Mouse (Mus musculus) forebrain, postnatal 0 days (tissue): ENCODE data around the gene Carns1. TPM values are rescaled to one million over a fixed set of nuclear protein-coding genes. Genes with fewer than 3 reads are reported as not detected.
A peak's percentile ranks its signal among the peaks of the same experiment; 100 is the strongest.

ENCODE experiments used
- ATAC-seq: fragments of 200-750 bp; cut with Nextera tagmentation; 2 replicates; pipeline ENCODE4 v1.8.0; 2017; ENCODE audit warnings: mild to moderate bottlenecking, moderate library complexity
- DNase-seq: peaks from one replicate; pipeline ENCODE4 v3.0.0-alpha.2; 2015
- H3K27ac ChIP-seq: fragments of 300-500 bp; sonication (generic); 2 replicates; pipeline ENCODE4 v1.5.1; 2014; ENCODE audit warnings: low read depth, mild to moderate bottlenecking, antibody characterized with exemption, low read length, moderate library complexity, mixed read lengths
- H3K27me3 ChIP-seq: fragments of 300-500 bp; sonication (generic); 2 replicates; pipeline ENCODE4 v1.6.1; 2014; ENCODE audit warnings: mild to moderate bottlenecking, low read length, mixed read lengths; ENCODE audit not compliant: insufficient read depth
- H3K36me3 ChIP-seq: fragments of 300-500 bp; sonication (generic); 2 replicates; pipeline ENCODE4 v1.6.1; 2014; ENCODE audit warnings: mild to moderate bottlenecking, moderate library complexity; ENCODE audit not compliant: insufficient read depth
- H3K4me1 ChIP-seq: fragments of 300-500 bp; sonication (generic); 2 replicates; pipeline ENCODE4 v1.6.1; 2014; ENCODE audit warnings: antibody characterized with exemption; ENCODE audit not compliant: insufficient read depth
- H3K4me2 ChIP-seq: fragments of 300-500 bp; sonication (generic); 2 replicates; pipeline ENCODE4 v1.6.1; 2014; ENCODE audit warnings: low read depth, mild to moderate bottlenecking, moderate library complexity
- H3K4me3 ChIP-seq: fragments of 300-500 bp; sonication (generic); 2 replicates; pipeline ENCODE4 v1.5.1; 2014; ENCODE audit warnings: low read depth, low read length, mixed read lengths
- H3K9ac ChIP-seq: fragments of 300-500 bp; sonication (generic); 2 replicates; pipeline ENCODE4 v1.6.1; 2014; ENCODE audit warnings: mild to moderate bottlenecking
- H3K9me3 ChIP-seq: fragments of 300-500 bp; sonication (generic); 2 replicates; pipeline ENCODE4 v1.6.1; 2016; ENCODE audit warnings: low read length
- CTCF ChIP-seq: sonication (generic); IDR thresholded peaks from 2 replicates; pipeline ENCODE4 v1.5.1; 2016; ENCODE audit warnings: antibody characterized with exemption, control low read depth, low read depth
- WGBS: fragments of 180-500 bp; shearing (Covaris S2); extraction: QIAGEN DNeasy Blood & Tissue Kit; methylation state at CpG from one replicate; pipeline ENCODE4 v1.1.7; 2014; 5-methylcytosine and 5-hydroxymethylcytosine counted together
- polyA plus RNA-seq: library from polyadenylated mRNA; unstranded; fragments of >200 nt; fragmentation: Nextera tagmentation; extraction: Ambion mirVana; gene quantifications from 2 replicates; pipeline ENCODE4 v1.2.1, GENCODE M21; 2015
- total RNA-seq: library from RNA; depleted of rRNA; stranded (reverse); fragments of >200 nt; gene quantifications from 2 replicates; pipeline ENCODE4 v1.2.3, GENCODE M21; 2014

Carns1 gene
- total and polyA plus RNA-seq, 2 experiments from 2014 or later, result 4.4 to 4.7 TPM

GRCm38 (mm10) chr19:4194021-4194724 lies 18.9 kb upstream of the Carns1 start:
- Histone ChIP-seq H3K36me3 (peaks cover 50% of the 10 kb centered on the region), H3K27ac (no peak overlapping the region), H3K9me3 (no peaks in the 10 kb centered on the region), H3K27me3 (no peaks in the 10 kb centered on the region), H3K4me1 (peaks cover 11% of the 10 kb centered on the region; the same call in 1 of the 2 replicates), H3K9ac (no peak overlapping the region), H3K4me2 (no peak overlapping the region), H3K4me3 (no peak overlapping the region)
- ATAC-seq (no peak), DNase-seq (no peak)
- 89% methylated on average over 8 of the region's 8 CpGs for WGBS
- no peak for TF ChIP-seq CTCF

GRCm38 (mm10) chr19:4193129-4193528 lies 17.9 kb upstream of the Carns1 start:
- Histone ChIP-seq H3K27ac (peak overlapping the region; percentile 94; the same call in 1 of the 2 replicates), H3K36me3 (peaks cover 49% of the 10 kb centered on the region), H3K9ac (peak overlapping the region; percentile 95), H3K4me3 (peak overlapping the region; percentile 95), H3K27me3 (no peaks in the 10 kb centered on the region), H3K4me1 (peaks cover 11% of the 10 kb centered on the region; the same call in 1 of the 2 replicates), H3K9me3 (no peaks in the 10 kb centered on the region), H3K4me2 (peak overlapping the region; percentile 88)
- no peak for ATAC-seq
- no peak for DNase-seq
- no peak for TF ChIP-seq CTCF
- 47% methylated on average over 6 of the region's 6 CpGs for WGBS

- Histone ChIP-seq H3K27ac (peak overlapping the region; percentile 94), H3K4me2 (peak overlapping the region; percentile 88), H3K36me3 (peaks cover 42% of the 10 kb centered on the region), H3K9me3 (no peaks in the 10 kb centered on the region), H3K27me3 (no peaks in the 10 kb centered on the region), H3K4me3 (peak overlapping the region; percentile 95), H3K9ac (peak overlapping the region; percentile 95), H3K4me1 (peaks cover 11% of the 10 kb centered on the region; the same call in 1 of the 2 replicates)
- DNase-seq, result peak; percentile 49
- 1% methylated on average over 45 of the region's 52 CpGs for WGBS
- no peak for TF ChIP-seq CTCF
- peak; percentile 64 for ATAC-seq
Measured at GRCm38 (mm10) chr19:4192251-4192985, 17.1 kb upstream of the Carns1 start.

- H3K27me3 ChIP-seq, result no peaks in the 10 kb centered on the region
- 5% methylated on average over 42 of the region's 47 CpGs for WGBS
- peaks cover 34% of the 10 kb centered on the region for H3K36me3 ChIP-seq
- H3K9ac ChIP-seq, result peak within 1 kb of the TSS; percentile 95
- DNase-seq (peak; percentile 93), ATAC-seq (peak; percentile 93)
- H3K9me3 ChIP-seq, result no peaks in the 10 kb centered on the region
- H3K4me2 ChIP-seq, result peak within 1 kb of the TSS; percentile 88
- peak within 1 kb of the TSS; percentile 95 for H3K4me3 ChIP-seq
- peak; percentile 81 for TF ChIP-seq CTCF
- H3K27ac ChIP-seq, result peak within 1 kb of the TSS; percentile 94
- H3K4me1 ChIP-seq, result peaks cover 11% of the 10 kb centered on the region; the same call in 1 of the 2 replicates
Measured at GRCm38 (mm10) chr19:4191528-4192250, 16.4 kb upstream of the Carns1 start, which contains the start of gene Ppp1ca. Ppp1ca (plus strand) TSS chr19:4192065.

DNA sequence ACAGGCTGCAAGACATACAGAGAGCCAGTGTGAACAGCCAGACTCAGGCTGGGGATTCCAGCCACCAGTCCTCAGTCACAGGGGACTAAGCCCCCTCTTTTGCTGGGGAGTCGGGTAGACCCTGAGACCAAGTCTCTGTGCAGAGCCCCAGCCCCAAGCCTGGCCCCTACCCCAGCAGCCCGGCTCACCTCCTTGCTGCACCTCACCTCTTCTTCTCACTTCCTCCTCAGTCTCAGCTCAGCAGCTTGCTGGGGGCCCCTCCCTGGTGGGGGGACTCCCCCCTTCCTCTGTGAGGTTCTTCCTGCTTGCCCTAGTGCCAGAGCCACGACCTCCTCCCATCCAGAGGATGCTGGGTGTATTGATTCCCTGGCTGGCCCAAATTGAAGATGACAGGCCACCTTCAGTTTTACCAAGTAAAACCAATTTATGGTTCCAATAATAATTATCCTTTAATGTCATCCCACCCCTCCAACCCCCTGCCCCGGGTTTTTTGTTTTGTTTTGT lies 15.6 kb upstream of the Carns1 start, which contains the start of gene Tbc1d10c:
Gene Tbc1d10c (minus strand): TSS at position 454 of the 504 bp plus-strand sequence.
- Histone ChIP-seq H3K9ac (peak within 1 kb of the TSS; percentile 95), H3K27ac (peak within 1 kb of the TSS; percentile 94), H3K9me3 (no peaks in the 10 kb centered on the region), H3K4me3 (peak within 1 kb of the TSS; percentile 95), H3K4me1 (peaks cover 11% of the 10 kb centered on the region; the same call in 1 of the 2 replicates), H3K4me2 (peak within 1 kb of the TSS; percentile 88), H3K27me3 (no peaks in the 10 kb centered on the region), H3K36me3 (peaks cover 27% of the 10 kb centered on the region)
- ATAC-seq, result no peak
- 76% methylated on average over 4 of the region's 4 CpGs for WGBS
- TF ChIP-seq CTCF, result no peak
- DNase-seq, result no peak

DNA sequence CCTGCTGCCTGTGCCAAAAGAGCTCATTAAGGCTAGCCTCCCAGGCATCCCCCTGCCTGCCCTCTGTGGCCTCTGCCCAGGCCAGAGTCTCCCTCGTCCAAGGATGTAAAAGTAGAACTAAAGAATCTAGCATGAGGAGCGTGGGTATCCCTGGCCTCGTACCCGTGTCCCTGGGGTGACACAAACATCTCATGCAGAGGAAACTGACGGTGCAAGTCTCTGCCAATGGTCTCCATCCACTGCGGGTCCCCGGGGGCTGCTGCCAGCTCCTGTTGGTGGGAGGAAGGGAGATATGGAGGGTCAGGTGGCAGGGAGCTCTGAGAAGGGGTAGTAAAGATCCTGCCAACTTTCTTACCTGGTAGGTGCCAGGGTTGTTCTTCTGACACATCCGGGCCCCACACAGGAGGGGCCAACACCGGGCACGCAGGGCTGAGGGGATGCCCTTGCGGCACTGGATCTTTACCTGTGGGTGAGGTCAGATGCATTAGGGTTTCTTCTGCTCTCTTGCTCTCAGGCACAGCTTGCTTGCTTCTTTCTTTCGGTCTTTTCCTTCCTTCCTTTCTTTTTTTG lies 13.9 kb upstream of the Carns1 start:
- Histone ChIP-seq H3K9me3 (no peaks in the 10 kb centered on the region), H3K36me3 (peaks cover 10% of the 10 kb centered on the region), H3K4me2 (no peak overlapping the region), H3K27ac (no peak overlapping the region), H3K4me3 (no peak overlapping the region), H3K9ac (no peak overlapping the region), H3K27me3 (no peaks in the 10 kb centered on the region), H3K4me1 (peaks cover 11% of the 10 kb centered on the region; the same call in 1 of the 2 replicates)
- 81% methylated on average over 12 of the region's 12 CpGs for WGBS
- TF ChIP-seq CTCF, result no peak
- no peak for DNase-seq
- ATAC-seq, result no peak
